Mouse (Mus musculus): Measurements from ENCODE around the gene Cuedc1. TPM values are rescaled to one million over a fixed set of nuclear protein-coding genes. Genes with fewer than 3 reads are reported as not detected.

The Cuedc1 gene
- polyA plus RNA-seq, 1 experiment from 2014 or later = 46.1 TPM

DNA sequence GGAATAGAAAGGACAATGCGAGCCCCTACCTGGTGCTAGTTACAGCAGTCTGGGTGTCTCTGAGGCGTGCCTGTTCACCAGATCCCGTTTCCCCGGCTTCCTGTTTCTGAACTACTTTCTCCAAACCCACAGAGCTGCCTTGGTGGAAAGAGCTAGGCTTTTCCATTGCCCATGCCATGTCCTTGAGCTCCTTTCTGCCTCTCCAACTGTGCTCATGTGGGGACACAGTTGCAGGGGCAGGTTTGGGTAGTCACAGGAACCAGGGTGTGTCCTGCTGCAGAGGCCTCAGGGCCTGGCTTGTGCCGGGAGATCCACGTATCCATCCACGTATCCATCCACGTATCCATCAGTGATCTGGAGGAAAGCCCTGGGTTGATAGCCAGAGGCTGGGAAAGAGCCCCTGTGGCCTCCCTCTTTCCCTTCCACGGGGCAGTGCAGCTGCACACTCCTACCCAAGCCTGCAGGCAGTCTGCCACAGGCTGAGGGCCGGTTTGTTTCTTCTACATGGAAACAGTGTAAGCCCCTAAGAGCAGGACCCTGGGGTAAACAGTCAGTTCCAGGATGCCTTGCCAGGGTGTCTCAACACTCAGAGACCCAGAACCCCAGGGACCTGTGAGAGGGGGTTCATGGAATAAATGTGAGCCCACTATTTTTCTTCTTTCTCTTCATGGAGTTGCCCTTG is 68.0 kb downstream of the Cuedc1 start:
- Histone ChIP-seq H3K4me2 (ENCODE audit: low read length) (no peak overlapping the region), H3K9ac (ENCODE audit: low read depth, low read length) (0 out of 2 replicates have a peak overlapping the region, but pooled peaks have one; percentile 20), H3K27me3 (ENCODE audit: control insufficient read depth, insufficient read depth, low read depth, low read length) (no peaks in the 10 kb centered on the region; the same call in none of the 2 replicates), H3K9me3 (replicated peaks; ENCODE audit: control insufficient read depth, low read length, poor library complexity, severe bottlenecking) (no peaks in the 10 kb centered on the region), H3K36me3 (ENCODE audit: control insufficient read depth, insufficient read depth, low read length) (no peaks in the 10 kb centered on the region), H3K4me3 (ENCODE audit: low read depth, low read length) (no peak overlapping the region), H3K27ac (ENCODE audit: low read length) (peak overlapping the region; percentile 22; the same call in 1 of the 2 replicates), H3K4me1 (ENCODE audit: control insufficient read depth, insufficient read depth, low read length) (peaks cover 21% of the 10 kb centered on the region)
- ATAC-seq = no peak
- 79% methylated on average over 10 of the region's 10 CpGs for WGBS

DNA sequence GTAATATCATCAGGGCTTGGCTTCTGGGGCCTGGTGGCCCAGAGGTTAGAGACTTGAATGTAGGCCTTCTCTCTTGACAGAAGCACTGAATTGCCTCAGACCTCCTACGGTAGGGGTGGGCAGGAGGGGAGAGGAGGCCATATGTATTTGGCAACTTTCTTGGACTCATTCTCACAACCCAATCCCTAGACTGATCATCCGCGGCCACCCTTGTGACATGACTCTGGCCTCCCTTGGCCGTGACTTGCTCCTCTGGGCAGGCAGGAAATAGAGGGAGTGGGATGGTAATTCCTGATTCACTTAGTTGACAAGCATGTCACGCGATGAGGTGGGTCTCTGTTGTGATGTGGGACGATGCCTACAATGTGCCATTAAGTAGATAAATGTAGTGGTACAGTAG is 68.6 kb downstream of the Cuedc1 start:
- H3K36me3 ChIP-seq (ENCODE audit: control insufficient read depth, insufficient read depth, low read length) = no peaks in the 10 kb centered on the region
- H3K27me3 ChIP-seq (ENCODE audit: control insufficient read depth, insufficient read depth, low read depth, low read length) = no peaks in the 10 kb centered on the region; the same call in none of the 2 replicates
- no peak overlapping the region for H3K9ac ChIP-seq (ENCODE audit: low read depth, low read length)
- ATAC-seq = no peak
- WGBS = 90% methylated on average over 7 of the region's 7 CpGs
- no peaks in the 10 kb centered on the region for H3K9me3 ChIP-seq (replicated peaks; ENCODE audit: control insufficient read depth, low read length, poor library complexity, severe bottlenecking)
- H3K4me2 ChIP-seq (ENCODE audit: low read length) = no peak overlapping the region
- H3K4me1 ChIP-seq (ENCODE audit: control insufficient read depth, insufficient read depth, low read length) = peaks cover 18% of the 10 kb centered on the region
- no peak overlapping the region for H3K4me3 ChIP-seq (ENCODE audit: low read depth, low read length)
- H3K27ac ChIP-seq (ENCODE audit: low read length) = no peak overlapping the region

DNA sequence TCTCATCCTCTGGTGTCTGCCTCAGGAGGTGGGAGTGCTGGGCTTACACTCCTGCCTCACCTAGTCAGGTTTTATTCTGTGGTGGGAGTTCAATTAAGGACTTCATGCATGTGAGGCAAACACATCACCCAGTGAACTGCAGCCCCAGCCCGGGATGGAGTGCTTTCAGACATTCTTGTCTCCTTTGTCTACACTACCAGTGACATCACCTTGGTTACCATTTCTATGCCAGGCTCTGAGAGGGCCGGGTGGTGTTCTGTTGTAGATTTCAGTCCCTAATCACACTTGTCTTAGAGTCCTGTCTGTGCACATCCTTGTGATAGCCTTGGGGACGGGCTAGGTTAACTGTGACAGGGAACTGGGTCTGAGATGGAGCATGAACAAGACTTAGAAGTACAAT is 70.8 kb downstream of the Cuedc1 start:
- H3K27me3 ChIP-seq (ENCODE audit: control insufficient read depth, insufficient read depth, low read depth, low read length) = no peaks in the 10 kb centered on the region; the same call in none of the 2 replicates
- peaks cover 13% of the 10 kb centered on the region; the same call in 1 of the 2 replicates for H3K4me1 ChIP-seq (ENCODE audit: control insufficient read depth, insufficient read depth, low read length)
- no peak overlapping the region for H3K9ac ChIP-seq (ENCODE audit: low read depth, low read length)
- H3K9me3 ChIP-seq (replicated peaks; ENCODE audit: control insufficient read depth, low read length, poor library complexity, severe bottlenecking) = no peaks in the 10 kb centered on the region
- WGBS = 24% methylated on average over 3 of the region's 3 CpGs
- H3K4me3 ChIP-seq (ENCODE audit: low read depth, low read length) = no peak overlapping the region
- ATAC-seq = no peak
- H3K27ac ChIP-seq (ENCODE audit: low read length) = no peak overlapping the region
- no peak overlapping the region for H3K4me2 ChIP-seq (ENCODE audit: low read length)
- no peaks in the 10 kb centered on the region for H3K36me3 ChIP-seq (ENCODE audit: control insufficient read depth, insufficient read depth, low read length)

DNA sequence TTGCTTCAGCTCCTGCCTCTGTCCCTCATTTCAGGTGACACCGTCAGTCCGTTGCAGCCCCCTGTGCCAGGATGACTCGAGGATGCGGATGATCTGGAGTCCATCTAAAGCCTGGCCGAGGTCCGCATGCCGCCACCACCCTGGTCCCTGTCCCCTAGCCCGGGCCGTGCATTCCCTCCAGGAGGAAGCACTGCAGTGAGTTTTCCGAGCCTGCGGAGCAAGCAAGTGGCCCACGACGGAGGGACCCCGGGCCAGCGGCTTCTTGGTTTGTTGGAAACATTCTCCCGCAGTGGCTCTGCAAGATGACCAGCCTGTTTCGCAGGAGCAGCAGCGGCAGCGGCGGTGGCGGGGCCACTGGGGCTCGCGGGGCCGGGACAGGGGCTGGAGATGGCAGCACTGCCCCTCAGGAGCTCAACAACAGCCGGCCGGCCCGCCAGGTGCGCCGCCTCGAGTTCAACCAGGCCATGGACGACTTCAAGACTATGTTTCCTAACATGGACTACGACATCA is 71.7 kb downstream of the Cuedc1 start:
- Histone ChIP-seq H3K4me2 (ENCODE audit: low read length) (no peak overlapping the region), H3K9me3 (replicated peaks; ENCODE audit: control insufficient read depth, low read length, poor library complexity, severe bottlenecking) (no peaks in the 10 kb centered on the region), H3K27ac (ENCODE audit: low read length) (no peak overlapping the region), H3K27me3 (ENCODE audit: control insufficient read depth, insufficient read depth, low read depth, low read length) (no peaks in the 10 kb centered on the region; the same call in none of the 2 replicates), H3K4me3 (ENCODE audit: low read depth, low read length) (no peak overlapping the region), H3K4me1 (ENCODE audit: control insufficient read depth, insufficient read depth, low read length) (peaks cover 13% of the 10 kb centered on the region; the same call in 1 of the 2 replicates), H3K36me3 (ENCODE audit: control insufficient read depth, insufficient read depth, low read length) (no peaks in the 10 kb centered on the region), H3K9ac (ENCODE audit: low read depth, low read length) (no peak overlapping the region)
- 26% methylated on average over 32 of the region's 32 CpGs for WGBS
- no peak for ATAC-seq

DNA sequence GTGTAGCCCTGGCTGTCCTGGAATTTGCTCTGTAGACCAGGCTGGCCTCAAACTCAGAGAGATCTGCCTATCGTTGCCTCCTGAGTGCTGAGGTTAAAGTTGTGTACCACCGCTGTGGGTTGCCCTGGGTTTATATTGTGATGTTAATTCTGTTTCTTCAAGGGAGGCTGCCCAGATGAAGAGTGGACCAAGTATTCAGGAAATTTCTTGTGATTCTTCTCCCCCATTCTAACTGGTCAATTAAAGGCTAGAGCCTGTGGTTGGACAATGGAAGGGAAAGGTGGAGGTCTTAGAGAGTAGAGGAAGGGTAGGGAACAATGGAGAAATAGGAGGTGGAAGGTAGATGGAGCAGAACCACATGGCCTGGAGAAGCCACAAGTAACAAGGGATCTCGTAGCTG is 72.7 kb downstream of the Cuedc1 start:
- Histone ChIP-seq H3K4me1 (ENCODE audit: control insufficient read depth, insufficient read depth, low read length) (peaks cover 9% of the 10 kb centered on the region; the same call in 1 of the 2 replicates), H3K27ac (ENCODE audit: low read length) (no peak overlapping the region), H3K4me2 (ENCODE audit: low read length) (no peak overlapping the region), H3K9me3 (replicated peaks; ENCODE audit: control insufficient read depth, low read length, poor library complexity, severe bottlenecking) (no peaks in the 10 kb centered on the region), H3K9ac (ENCODE audit: low read depth, low read length) (no peak overlapping the region), H3K27me3 (ENCODE audit: control insufficient read depth, insufficient read depth, low read depth, low read length) (no peaks in the 10 kb centered on the region; the same call in none of the 2 replicates), H3K36me3 (ENCODE audit: control insufficient read depth, insufficient read depth, low read length) (no peaks in the 10 kb centered on the region), H3K4me3 (ENCODE audit: low read depth, low read length) (no peak overlapping the region)
- WGBS = 29% methylated on average over 3 of the region's 3 CpGs
- ATAC-seq = no peak

DNA sequence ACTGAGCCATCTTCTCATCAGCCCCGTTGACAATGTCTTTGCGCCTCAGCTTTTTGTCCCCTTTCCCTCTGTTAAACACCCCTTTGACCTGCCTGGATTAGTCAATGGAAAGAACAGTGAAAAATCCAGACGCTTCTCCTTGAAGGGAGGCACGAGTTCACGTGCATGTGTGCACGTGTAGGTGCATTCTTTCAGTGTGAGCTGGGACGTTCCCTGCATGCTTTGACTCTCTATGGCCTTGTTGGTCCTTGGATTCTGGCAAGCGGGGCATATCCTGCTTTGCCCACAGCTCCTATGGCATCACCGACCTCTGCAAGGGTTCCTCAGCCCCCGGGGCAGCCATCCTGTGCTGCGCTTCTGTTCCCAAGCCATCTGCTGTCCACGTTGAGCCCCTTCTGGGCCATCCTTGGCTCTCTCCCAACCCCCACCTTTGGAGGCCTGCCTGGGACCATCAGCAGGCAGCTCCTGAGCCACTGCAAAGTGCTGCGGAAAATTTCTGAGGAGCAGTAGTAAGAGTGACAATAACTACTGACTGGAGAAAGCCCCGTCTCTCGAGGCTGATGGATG is 74.1 kb downstream of the Cuedc1 start:
- Histone ChIP-seq H3K9ac (ENCODE audit: low read depth, low read length) (0 out of 2 replicates have a peak overlapping the region, but pooled peaks have one; percentile 8), H3K36me3 (ENCODE audit: control insufficient read depth, insufficient read depth, low read length) (no peaks in the 10 kb centered on the region), H3K4me2 (ENCODE audit: low read length) (no peak overlapping the region), H3K27me3 (ENCODE audit: control insufficient read depth, insufficient read depth, low read depth, low read length) (no peaks in the 10 kb centered on the region; the same call in none of the 2 replicates), H3K9me3 (replicated peaks; ENCODE audit: control insufficient read depth, low read length, poor library complexity, severe bottlenecking) (no peaks in the 10 kb centered on the region), H3K4me1 (ENCODE audit: control insufficient read depth, insufficient read depth, low read length) (peaks cover 5% of the 10 kb centered on the region; the same call in 1 of the 2 replicates), H3K27ac (ENCODE audit: low read length) (no peak overlapping the region), H3K4me3 (ENCODE audit: low read depth, low read length) (no peak overlapping the region)
- WGBS = 71% methylated on average over 15 of the region's 15 CpGs
- no peak for ATAC-seq

DNA sequence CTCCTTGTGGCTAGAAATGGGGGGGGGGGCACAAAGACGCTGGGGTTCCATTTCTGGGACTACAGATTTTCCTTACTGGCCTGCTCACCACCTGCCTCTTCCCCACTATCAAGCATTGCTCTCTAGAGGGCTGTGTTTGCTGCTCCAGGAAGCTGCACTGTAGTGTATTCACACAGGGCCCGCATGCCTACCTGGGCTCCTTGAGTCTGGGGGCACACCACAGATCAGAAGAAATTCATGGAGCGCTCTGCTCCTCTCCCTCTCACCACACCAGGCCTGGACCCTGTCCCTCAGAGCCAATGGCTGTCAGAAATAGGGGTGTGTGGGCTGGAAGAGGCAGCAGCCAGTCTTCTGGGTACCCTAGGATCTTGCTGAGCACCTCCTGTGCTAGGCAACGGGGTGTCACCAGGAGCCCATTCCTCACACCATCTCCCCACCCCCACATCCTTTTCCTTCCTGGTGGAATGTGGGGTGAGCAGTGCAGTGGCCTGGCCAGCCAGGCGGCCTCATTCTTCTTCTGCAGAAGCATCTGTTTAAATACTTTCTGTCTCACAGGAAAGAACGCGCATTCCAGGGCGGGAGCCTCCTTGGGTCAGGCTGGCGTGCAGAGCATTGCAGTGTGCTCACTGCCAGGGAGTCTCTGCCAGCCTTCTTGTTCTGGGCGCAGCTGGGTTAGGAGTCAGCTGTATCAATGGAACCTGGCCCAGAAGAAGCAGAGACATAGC is 74.9 kb downstream of the Cuedc1 start:
- 43% methylated on average over 10 of the region's 10 CpGs for WGBS
- H3K27ac ChIP-seq (ENCODE audit: low read length) = 0 out of 2 replicates have a peak overlapping the region, but pooled peaks have one; percentile 32
- no peaks in the 10 kb centered on the region; the same call in none of the 2 replicates for H3K27me3 ChIP-seq (ENCODE audit: control insufficient read depth, insufficient read depth, low read depth, low read length)
- H3K4me2 ChIP-seq (ENCODE audit: low read length) = no peak overlapping the region
- H3K9ac ChIP-seq (ENCODE audit: low read depth, low read length) = 0 out of 2 replicates have a peak overlapping the region, but pooled peaks have one; percentile 28
- 0 out of 2 replicates have a peak, but pooled peaks cover 2% of the 10 kb centered on the region for H3K36me3 ChIP-seq (ENCODE audit: control insufficient read depth, insufficient read depth, low read length)
- no peak overlapping the region for H3K4me3 ChIP-seq (ENCODE audit: low read depth, low read length)
- no peaks in the 10 kb centered on the region for H3K9me3 ChIP-seq (replicated peaks; ENCODE audit: control insufficient read depth, low read length, poor library complexity, severe bottlenecking)
- peaks cover 5% of the 10 kb centered on the region; the same call in 1 of the 2 replicates for H3K4me1 ChIP-seq (ENCODE audit: control insufficient read depth, insufficient read depth, low read length)
- ATAC-seq = peak; percentile 51; the same call in 1 of the 2 replicates

DNA sequence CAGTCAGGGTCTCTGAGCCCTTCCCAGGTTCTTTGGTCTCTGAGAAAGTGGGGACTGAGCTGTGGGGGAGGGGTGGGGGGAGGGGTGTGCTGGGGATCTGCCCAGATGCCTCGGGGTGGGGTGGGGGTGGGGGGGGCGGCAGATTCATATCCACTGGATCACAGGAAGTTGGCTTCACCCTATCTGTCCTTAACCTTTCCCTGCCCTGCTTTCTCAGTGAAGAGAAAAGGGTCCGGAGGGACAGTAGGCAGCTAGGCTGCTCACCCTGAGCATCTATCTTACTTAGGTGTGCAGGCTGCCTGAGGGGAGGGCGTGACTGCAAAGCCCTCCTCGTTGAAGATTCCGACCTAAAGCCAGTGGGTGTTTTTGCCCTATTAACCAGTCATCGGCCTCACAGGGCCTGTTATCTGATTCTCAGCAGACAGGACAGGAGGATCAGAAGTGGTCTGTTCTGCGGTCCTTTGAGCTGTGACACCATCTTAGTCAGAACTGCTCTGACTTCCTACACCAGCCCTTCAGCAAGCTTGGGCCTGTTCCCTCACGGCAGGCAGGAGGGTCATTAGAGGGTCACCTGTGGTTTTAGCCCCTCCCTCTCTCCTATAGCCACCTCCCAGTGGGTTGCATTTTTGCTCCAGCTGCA is 75.6 kb downstream of the Cuedc1 start:
- no peaks in the 10 kb centered on the region; the same call in none of the 2 replicates for H3K27me3 ChIP-seq (ENCODE audit: control insufficient read depth, insufficient read depth, low read depth, low read length)
- H3K9ac ChIP-seq (ENCODE audit: low read depth, low read length) = no peak overlapping the region
- H3K4me3 ChIP-seq (ENCODE audit: low read depth, low read length) = no peak overlapping the region
- ATAC-seq = no peak
- peaks cover 5% of the 10 kb centered on the region; the same call in 1 of the 2 replicates for H3K4me1 ChIP-seq (ENCODE audit: control insufficient read depth, insufficient read depth, low read length)
- H3K27ac ChIP-seq (ENCODE audit: low read length) = no peak overlapping the region
- WGBS = 34% methylated on average over 9 of the region's 9 CpGs
- H3K9me3 ChIP-seq (replicated peaks; ENCODE audit: control insufficient read depth, low read length, poor library complexity, severe bottlenecking) = no peaks in the 10 kb centered on the region
- H3K4me2 ChIP-seq (ENCODE audit: low read length) = no peak overlapping the region
- H3K36me3 ChIP-seq (ENCODE audit: control insufficient read depth, insufficient read depth, low read length) = 0 out of 2 replicates have a peak, but pooled peaks cover 2% of the 10 kb centered on the region

All from midbrain, embryonic 16.5 days (tissue).